Mouse (Mus musculus): ENCODE data around the gene Fam160b1.

Gene Fam160b1

GRCm38 (mm10) chr19:57349096-57349495 is 11.4 kb upstream of the Fam160b1 start:
- DNase-seq, result no peak

GRCm38 (mm10) chr19:57352337-57352935 is 8.0 kb upstream of the Fam160b1 start:
- no peak for DNase-seq

DNA sequence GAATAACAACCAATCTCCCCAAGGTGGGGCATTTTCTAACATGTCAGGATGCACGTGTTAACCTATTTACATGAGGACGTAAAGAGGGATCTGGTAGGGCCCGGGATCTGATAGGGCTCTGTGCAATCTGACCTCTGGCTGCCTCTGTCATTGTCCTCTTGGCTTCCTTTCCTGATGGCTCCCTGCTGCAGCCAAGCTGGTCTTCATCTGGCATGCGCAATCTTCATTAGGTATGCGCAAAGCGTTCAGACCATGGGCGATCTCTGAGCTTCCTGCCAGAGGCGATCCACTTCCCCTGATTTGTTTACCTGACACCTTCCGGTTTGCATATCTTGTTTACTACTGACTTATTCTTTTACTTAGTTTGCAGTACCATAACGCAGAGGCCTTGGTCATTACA is 7.3 kb upstream of the Fam160b1 start:
- no peak for DNase-seq

DNA sequence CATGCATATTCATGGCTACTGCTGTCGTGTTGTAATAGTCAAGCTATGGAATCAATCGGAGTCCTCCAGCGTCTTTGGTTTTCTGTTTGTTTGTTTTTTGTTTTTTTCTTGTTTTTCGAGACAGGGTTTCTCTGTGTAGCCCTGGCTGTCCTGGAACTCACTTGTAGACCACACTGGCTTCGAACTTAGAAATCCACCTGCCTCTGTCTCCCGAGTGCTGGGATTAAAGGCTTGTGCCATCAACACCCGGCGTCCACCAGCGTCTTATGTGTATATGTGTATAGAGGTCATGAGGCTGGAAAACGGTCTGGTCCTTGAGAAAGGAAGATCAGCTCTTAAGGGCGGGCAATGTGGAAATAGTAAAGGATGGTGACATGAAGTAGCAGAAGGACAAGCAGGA is 6.4 kb upstream of the Fam160b1 start:
- DNase-seq, result no peak

GRCm38 (mm10) chr19:57354715-57355114 is 5.8 kb upstream of the Fam160b1 start:
- DNase-seq, result no peak

DNA sequence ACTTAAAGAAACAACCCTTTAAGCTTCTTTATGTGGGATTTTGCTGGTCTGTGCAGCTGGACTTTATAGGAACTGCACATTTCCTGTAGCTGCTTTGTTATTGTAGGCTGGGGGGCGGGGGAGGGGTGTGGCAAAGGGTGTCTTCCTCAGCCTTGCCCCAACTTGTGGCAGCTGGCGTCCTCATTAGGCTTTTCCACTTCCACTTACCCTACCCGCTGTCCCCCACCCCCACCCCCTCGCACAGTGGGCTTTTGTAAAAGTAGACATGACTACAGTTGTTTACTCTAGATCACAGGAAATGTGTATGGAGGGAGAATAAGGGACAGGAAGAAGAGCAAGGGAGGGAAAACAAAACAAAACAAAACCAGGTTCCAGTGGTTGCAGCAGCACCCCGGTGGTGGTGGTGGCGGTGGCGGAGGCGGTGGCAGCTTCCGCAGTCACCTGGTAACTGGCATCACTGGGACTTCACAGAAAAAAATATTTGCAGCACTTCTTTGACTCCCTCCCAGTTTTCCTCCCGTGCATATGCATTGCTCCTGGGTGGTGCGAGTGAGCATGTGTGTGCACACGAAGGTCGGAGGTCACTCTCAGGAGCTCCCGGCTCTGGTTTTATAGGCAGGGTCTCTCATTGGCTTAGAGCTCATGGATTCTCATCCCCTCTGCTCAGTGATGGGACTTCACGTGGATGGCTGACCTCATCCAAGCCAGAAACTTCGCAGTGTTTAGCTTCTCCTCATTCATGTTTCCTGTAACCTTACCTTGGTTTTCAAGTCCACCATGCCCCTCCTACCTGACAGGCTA is 4.8 kb upstream of the Fam160b1 start:
- DNase-seq, result no peak

- no peak for DNase-seq
Observed at GRCm38 (mm10) chr19:57356273-57356672, 4.2 kb upstream of the Fam160b1 start.

GRCm38 (mm10) chr19:57357244-57357643 is 3.2 kb upstream of the Fam160b1 start:
- DNase-seq, result no peak

DNA sequence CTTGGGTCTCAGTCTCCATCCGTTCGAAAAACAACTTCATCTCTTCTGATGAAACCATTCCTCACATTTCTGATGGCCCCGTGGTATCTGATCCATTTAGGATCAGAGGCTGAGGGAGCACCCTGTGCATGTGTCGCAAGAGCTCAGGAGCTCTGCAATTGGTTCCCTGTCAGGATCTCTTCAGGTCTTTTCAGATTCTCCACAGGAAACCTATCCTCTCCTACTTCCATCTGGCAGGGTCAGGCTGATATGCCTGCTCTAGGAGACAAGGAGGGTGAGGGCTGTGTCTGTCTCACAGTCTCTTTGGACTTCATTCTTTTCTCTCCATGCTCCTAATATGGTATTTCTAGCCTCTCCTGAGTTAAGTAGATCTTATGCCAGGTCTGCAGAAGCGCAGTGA is 2.7 kb upstream of the Fam160b1 start:
- no peak for DNase-seq

DNA sequence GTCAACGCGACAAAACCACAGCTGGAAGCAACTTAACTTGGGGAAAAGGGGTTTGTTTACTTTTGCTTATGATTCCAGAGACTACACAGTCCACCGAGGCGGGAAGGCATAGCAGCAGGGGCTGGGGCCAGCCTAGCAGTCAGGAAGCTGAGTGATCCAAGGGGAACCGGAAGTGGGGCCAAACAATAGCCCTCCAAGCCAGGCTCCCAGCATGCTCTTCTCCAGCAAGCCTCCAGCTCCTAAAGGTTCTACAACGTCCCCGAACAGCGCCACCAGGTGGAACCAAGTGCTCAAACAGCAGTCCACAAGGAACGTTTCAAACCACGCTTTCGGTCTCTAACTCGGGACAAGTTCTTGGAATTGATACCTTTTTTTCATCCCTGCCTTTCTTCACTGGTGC is 2.2 kb upstream of the Fam160b1 start:
- DNase-seq, result peak; percentile 70

DNA sequence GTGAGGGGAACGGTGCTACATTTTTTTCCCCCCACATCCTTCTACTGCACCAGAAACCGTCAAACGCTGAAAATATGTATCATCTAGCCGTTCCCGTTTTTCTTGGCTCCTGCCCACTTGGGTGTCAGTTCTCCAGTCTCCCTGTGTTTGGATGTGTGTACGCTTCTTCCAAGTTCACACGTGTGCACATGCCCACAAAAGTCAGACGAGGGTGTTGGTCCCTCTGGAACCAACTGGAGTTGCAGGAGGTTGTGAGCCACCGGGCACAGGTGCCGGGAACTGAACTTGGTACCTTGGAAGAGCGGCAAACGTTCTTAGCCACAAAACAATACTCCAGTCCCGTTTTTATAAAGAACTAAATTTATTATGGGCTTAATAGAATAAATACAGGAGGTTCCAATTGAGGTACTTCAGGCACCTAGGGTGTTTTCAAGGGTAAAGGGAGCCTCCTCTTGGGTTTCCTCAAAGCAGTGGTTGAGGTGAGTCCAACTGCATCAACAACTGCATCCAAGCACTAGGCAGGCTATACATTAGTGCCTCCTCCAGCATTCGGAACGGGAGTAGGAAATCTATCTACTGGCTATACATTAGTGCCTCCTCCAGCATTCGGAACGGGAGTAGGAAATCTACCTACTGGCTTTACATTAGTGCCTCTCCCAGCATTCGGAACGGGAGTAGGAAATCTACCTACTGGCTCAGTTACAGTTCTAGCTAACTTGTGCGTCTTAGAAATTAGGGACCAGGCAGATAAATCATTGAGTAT is 1.5 kb upstream of the Fam160b1 start:
- no peak for DNase-seq

GRCm38 (mm10) chr19:57359701-57360326 is 666 bp upstream of the Fam160b1 start:
- no peak for DNase-seq

- no peak for DNase-seq
Observed at GRCm38 (mm10) chr19:57361131-57361938, 855 bp downstream of the Fam160b1 start.

- DNase-seq, result no peak
Observed at GRCm38 (mm10) chr19:57361939-57362307, 1.4 kb downstream of the Fam160b1 start.

GRCm38 (mm10) chr19:57362586-57362985 is 2.1 kb downstream of the Fam160b1 start:
- no peak for DNase-seq

GRCm38 (mm10) chr19:57363076-57363475 is 2.6 kb downstream of the Fam160b1 start:
- DNase-seq, result no peak

DNA sequence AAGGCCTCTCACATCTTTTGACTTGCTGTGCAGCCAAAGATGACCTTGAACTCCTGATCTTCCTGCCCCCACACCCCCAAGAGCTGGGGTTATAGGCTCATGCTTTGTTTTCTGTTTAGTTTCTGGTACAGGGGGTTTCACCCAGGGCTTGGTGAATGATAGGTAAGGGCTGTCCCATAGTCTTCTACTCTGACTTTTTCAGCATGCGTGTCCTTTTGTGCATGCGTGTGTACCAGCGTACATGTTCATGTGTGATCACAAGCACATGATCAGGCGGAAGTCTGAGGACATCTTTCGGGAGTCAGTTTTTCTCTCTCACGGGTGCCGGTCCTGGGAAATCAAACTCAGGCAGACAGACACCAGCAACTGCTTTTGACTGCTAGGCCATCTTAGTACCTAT is 3.1 kb downstream of the Fam160b1 start:
- DNase-seq, result no peak

DNA sequence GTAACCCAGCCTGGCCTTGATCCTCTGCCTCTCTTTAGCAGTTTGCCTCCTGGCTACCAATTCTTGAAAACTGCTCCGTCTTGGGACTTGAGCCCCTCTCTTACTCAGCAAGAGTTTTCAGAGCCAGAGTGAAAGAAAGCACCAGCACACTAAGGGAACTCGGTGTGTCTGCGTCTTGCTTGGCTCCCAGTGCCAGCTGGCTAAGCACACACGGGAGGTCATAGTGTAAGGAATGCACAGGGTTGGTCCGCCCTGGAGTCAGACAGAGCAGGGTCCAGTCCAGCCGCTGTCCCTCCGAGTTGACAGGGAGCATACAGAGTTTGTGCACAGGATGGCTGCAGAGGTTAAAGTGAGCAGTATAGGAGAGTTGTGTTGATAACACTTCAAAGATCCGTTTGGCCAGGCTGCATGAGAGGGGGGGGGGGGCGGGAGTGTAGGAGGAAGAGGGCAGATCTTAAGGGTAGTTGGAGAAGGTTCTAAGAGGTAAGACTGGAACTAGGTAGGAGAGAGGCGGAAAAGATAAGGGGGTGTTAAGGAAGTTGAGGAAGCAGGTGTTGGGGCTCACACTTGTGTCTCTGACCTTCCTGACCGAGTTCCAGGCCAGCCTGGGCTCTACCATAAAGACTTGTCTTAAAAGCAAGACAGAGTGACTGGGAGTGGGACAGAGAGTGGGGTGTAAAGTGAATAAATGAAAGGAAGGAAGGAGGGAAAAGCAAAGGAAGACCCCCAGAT is 4.6 kb downstream of the Fam160b1 start:
- peak; percentile 81 for DNase-seq

GRCm38 (mm10) chr19:57366007-57366406 is 5.5 kb downstream of the Fam160b1 start:
- DNase-seq, result no peak

GRCm38 (mm10) chr19:57366626-57367025 is 6.1 kb downstream of the Fam160b1 start:
- no peak for DNase-seq

DNA sequence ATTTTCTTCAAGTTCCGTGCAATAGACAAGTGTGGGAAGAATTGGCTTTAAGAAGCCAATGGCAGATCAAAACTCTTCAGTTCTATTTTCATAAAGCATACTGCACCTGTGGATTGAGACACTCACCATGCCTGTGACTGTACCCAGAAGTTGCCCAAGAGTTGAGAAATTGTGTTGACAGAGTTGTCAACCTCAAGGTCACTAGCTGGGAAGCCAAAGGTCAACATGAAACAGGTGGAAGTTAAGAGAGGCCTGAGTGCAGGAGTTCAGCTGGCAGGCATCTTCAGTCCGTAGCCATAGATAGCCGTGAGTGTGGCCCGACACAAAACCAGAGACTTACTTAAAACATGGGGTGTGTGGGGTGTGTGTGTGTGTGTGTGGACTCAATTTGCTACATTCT is 6.7 kb downstream of the Fam160b1 start:
- no peak for DNase-seq

DNA sequence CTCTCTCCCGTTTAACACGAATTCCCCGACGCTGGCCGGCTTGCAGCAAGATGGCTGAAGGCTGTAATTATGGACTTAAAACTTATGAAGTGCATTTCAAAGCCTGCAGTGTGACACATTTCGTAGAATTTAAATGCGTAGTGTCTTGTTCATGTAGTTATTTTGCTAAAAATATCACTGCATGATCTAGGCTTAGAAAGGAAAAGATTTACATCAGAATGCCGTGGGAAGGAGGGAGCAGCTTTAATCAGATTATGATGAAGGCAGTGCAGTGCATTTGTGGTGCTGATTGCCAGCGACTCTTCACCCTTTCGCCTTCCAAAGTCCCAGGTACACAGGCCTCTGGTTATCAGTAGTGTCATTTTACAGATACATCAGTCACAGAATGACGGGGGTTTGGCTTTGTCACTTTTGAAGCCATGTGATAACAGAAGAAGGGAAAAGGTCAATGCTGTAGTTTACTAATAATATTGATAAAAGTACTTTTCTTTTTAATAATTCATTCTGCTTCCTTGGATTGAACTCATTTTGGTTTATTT is 7.4 kb downstream of the Fam160b1 start:
- no peak for DNase-seq

Data from kidney, adult 11 months (tissue).